Mouse (Mus musculus): ENCODE data around the gene Spsb1.

DNA sequence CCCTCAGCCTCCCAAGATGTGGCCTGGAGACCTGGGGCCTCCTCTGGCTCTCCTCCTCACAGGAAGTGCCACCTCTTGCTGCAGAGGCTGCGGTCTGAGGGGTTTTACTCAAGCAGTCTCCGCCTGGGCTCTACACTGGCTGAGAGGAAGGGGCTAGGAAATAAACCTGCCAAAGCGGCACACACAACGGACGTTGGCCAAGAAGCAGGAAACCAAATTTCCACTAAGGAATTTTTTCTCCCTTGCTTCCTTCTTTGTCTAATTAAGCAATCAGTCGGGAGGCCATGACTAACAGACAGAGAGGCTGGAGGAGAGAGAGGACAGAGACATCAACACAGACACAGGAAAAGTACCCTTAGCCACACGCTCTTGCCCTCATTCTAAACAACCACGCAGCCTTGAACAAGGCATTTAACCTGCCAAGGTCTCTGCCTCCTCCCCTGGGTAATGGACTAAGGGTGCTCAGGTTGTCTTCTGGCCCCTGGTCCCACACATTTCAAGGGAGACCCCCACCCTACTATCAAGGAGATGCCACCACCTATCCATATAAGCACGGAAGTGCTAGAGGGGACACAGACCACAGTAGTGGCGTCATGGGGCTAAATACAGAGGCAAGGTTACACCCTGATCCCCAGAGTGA is 46.5 kb upstream of the Spsb1 start:
- TF ChIP-seq POLR2A (IDR thresholded peaks at IDR 0.05; ENCODE audit: extremely low read depth, insufficient read depth, low read length) (no peak), CTCF (IDR thresholded peaks at IDR 0.05; ENCODE audit: extremely low read depth, insufficient read depth, low read length) (no peak)

Data from cortical plate, adult 2 months (tissue).